Mouse (Mus musculus) kidney, postnatal 25 days (tissue): ENCODE data around the gene Zfp526.

ENCODE experiments used
- DNase-seq, 2 experiments: peaks; one replicate each; pipeline ENCODE4 v3.0.0; 2021; ENCODE audit warnings: mixed read lengths in 2 of 2

Zfp526 gene

GRCm38 (mm10) chr7:25210482-25210881, 10.7 kb upstream of the Zfp526 start:
- DNase-seq: no peak

GRCm38 (mm10) chr7:25213099-25213498, 8.1 kb upstream of the Zfp526 start:
- no peak for DNase-seq

GRCm38 (mm10) chr7:25214172-25214571, 7.1 kb upstream of the Zfp526 start:
- DNase-seq: no peak

DNA sequence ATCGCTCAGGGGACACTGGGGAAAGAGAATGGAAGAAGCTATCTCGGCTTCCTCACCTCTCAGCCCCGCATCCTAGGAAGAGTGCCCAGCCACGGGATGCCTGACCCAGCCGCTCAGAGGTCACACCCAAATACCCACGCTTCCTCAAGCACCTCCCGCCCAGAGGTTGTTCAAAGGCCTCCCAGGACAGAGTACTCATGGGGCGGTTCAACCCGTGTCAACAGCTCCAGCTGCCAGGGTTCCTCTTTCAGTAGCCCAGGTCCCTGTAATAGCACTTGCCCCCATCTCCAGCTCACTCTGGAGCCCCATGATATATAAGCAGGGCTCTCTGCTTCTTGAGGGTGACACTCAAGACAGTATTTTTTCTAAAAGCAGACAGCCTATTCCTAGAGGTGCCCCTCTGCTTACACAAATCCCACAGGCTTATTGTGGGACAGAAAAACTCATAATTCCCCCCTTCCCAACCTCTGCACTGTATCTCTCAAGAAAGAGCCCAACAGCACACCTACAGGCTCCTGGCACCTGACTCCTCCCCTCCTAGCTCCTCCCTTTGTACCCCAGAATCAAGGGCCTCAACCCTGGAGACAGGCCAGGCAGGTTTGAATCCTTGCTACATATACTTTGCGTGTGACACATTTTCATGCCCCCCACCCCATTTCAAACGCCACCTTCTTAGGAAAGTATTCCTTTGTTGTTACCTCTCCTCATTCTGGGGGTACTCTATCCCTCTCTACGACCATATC, 3.4 kb upstream of the Zfp526 start:
- DNase-seq: peak; percentile 32 to 75

GRCm38 (mm10) chr7:25218705-25219415, 2.4 kb upstream of the Zfp526 start:
- peak; percentile 41 to 67 for DNase-seq

DNA sequence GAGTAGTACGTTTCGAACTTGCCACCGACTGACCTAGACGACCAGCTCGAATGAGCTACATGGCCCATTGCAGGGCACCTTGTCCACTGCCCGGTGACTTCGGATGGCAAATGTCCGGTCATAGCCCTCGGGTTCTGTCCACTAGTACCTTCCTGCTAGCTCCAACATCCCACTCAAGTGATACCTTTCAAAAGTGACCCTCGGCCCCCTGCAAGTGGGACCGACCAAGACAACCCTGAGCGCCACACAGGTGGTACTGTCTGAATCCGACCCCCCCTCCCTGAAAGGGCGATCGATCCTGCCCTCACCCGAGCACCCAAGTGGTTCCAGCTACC, 1.8 kb upstream of the Zfp526 start:
- DNase-seq: peak in 1 of 2 experiments; percentile 20

DNA sequence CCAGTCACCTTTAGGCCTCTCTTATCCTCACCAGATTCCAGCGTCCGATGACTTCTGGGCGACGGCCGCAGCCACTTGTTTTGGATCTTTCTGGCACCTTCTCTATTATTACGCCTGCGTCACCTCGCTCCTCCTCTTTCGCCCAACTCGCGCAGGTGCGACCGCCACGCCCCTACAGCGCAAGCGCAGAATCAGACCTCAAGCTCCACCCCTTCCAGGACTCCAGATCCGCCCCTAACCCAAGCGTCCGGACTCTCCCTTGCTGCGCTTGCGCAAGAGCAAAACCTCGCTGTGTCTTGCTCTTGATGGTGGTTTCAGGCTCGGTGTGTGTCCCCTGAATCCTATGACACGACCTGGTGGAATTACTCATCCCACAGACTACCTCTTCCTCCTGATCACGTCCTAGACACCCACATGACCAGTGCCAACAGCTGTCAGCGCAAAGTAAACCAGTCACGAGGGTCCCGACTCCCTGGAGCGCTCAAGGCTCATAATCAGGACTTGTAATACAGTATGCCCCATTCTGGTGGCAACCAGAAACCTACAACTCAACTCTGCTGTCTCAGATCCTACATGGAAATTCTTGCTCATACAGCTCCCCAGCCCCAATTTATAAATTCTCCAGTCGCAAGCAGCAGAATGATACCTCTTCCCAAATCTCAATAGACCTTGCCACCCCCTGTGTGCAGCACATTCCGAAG, 1.3 kb upstream of the Zfp526 start:
- DNase-seq: peak; percentile 96 to 98

GRCm38 (mm10) chr7:25220457-25221101, 646 bp upstream of the Zfp526 start, which contains the start of gene Dedd2:
TSS of gene Dedd2 (minus strand) at chr7:25220615.
- peak; percentile 38 to 87 for DNase-seq

GRCm38 (mm10) chr7:25222275-25222967, 1.2 kb downstream of the Zfp526 start:
- DNase-seq: no peak

- peak; percentile 44 to 81 for DNase-seq
Measured at GRCm38 (mm10) chr7:25227523-25228300, 6.5 kb downstream of the Zfp526 start.

GRCm38 (mm10) chr7:25230690-25231285, 9.6 kb downstream of the Zfp526 start:
- peak in 1 of 2 experiments; percentile 30 for DNase-seq

GRCm38 (mm10) chr7:25232101-25232648, 10.9 kb downstream of the Zfp526 start:
- DNase-seq: peak in 1 of 2 experiments; percentile 37

DNA sequence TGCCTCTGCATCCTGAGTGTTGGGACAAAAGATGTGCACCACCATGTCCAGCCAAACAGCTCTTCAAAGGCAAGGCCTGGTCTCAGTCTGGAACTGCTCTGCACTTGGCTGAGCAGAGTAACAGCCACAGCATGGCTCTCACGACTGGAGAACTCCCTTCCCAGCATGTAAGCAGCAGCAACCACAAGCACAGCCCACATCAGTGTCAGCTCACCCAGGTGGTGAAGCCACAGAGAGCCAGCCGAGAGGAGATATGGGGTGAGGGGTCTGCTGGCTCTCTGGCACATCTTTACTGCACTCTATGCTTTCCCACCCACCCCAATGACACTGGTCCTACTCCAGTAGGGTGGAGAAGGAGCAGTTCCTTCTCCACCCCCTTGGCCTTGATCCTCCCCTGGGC, 11.8 kb downstream of the Zfp526 start:
- peak in 1 of 2 experiments; percentile 29 for DNase-seq

DNA sequence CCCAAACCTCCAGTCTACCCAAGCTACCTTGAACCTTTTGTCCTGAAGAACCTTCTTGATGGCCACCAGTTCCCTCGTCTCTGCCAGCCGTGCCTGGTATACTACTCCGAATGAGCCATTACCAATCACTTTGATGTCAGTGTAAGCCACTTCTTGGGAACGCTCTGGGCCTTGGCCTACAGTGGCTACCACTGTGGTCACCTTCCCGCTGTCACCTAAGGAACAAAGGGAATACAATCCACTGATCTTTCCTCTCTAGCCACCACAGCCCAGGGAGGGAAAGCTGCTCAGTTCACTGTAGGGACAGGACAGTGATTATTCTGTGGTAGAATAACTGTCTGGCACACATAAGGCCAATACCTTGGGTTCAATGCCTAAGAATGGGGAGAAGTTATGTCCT, 14.3 kb downstream of the Zfp526 start:
- peak in 1 of 2 experiments; percentile 27 for DNase-seq

- peak; percentile 99 for DNase-seq
Measured at GRCm38 (mm10) chr7:25237249-25238014, 16.2 kb downstream of the Zfp526 start, which contains the start of gene Gsk3a. TSS of gene Gsk3a (minus strand) at chr7:25237851.

GRCm38 (mm10) chr7:25238015-25238706, 16.9 kb downstream of the Zfp526 start:
- DNase-seq: peak; percentile 94 to 97

GRCm38 (mm10) chr7:25238829-25239623, 17.8 kb downstream of the Zfp526 start:
- DNase-seq: peak; percentile 87 to 95

DNA sequence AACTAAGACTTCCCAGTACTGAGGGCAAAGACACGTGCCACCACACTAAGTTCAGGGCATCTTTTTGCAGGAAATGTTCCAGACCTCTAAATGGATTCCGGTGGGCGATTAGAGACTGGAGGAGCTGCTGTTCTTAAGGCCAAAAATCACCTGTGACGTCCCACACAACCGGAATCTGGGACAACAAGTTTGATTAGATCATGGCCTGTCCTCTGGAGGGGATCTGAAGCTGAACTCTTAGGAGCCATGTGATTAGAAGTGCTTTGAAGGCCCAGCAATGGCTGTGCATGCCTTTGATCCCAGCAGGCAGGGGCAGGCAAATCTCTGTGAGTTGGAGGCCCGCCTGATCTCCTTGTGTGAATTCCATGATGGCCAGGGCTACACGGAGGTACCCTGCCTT, 19.4 kb downstream of the Zfp526 start:
- no peak for DNase-seq
